Mouse (Mus musculus) embryo, embryonic 11.5 days (tissue): ENCODE data around the gene Slc16a13.
"Not testable (repeated sequence)": the region's sequence is repeated elsewhere in the genome, so short reads cannot be mapped to it uniquely, and the experiment has no call there.

Experiments
- DNase-seq: peaks from one replicate; pipeline ENCODE4 v3.0.0-alpha.2; 2012; ENCODE audit warnings: low read depth, low spot score

Slc16a13 gene

GRCm38 (mm10) chr11:70172298-70172697 lies 48.6 kb downstream of the Slc16a13 start:
- no peak for DNase-seq

DNA sequence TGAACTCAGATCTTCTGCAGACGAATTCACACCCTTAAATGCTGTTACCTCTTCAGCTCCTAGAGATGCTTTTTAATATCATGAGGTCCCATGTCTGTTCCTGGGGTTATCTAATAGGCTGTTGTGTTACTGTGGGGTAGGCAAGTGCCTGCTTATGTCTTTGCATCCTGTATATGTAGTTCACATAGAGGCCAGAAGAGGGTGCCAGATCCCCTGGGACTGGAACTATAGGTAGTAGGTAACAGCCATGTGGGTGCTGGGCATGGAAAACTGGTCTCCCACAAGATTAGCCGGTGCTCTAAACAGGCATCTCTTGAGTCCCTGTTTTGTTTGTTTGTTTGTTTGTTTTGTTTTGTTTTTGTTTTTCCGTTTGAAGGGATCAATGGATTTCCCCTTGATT lies 49.0 kb downstream of the Slc16a13 start:
- peak; percentile 11 for DNase-seq

- no peak for DNase-seq
Measured at GRCm38 (mm10) chr11:70171181-70171580, 49.7 kb downstream of the Slc16a13 start.

DNA sequence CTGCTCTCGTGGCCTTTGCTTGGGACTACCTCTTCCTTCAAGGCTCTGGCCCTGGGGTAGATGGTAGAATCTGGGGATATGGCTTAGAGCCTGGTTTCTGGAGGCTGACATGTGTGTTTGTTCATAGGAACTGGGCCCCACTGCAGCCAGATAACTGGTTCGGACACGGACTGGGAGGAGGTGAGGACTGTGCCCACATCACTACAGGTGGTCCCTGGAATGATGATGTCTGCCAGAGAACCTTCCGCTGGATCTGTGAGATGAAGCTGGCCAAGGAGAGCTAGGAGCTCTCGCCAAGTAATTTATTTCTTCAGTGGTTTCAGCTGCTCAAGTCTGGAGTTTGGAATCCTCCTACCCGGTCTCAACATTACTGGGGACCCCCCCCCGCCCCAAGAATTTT lies 50.6 kb downstream of the Slc16a13 start:
- no peak for DNase-seq

DNA sequence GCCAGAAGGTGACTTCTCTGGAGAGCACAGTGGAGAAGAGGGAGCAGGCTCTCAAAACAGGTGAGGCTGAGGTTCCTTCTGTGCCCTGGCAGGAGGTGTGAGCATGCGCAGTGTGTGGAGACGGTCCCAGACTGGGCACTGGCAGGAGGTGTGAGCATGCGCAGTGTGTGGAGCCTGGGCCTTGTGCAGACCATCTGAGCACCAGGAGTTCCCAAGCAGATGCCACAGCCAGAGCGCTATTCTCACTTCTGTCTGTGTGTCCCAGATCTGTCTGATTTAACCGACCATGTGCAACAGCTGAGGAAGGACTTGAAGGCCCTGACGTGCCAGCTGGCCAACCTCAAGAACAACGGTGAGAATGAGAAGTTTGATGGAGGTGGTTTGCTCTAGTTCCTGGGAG lies 51.4 kb downstream of the Slc16a13 start:
- not testable (repeated sequence) for DNase-seq

DNA sequence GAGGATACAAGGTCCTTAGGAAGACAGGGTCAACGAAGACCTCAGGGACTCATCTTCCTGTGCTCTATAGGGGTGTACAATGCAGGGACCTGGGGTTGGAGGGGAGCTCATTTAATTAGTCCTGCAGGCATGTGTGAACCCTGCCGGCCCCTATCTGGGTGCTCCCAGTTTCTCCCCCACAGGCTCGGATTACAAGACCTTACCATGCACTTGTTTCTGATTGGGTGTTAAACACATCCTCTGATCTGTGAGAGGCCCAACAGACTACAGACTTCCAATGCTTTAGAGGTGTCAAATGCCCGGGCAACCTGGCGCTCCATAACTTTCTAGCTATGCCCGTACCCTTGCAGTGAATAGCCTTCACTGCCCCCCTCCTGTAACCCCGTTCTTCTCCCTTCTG lies 52.7 kb downstream of the Slc16a13 start:
- DNase-seq, result no peak
